Mouse (Mus musculus) thymus, postnatal 14 days (tissue): ENCODE measurements around the gene Tfcp2l1.
"Not testable (repeated sequence)": the region's sequence is repeated elsewhere in the genome, so short reads cannot be mapped to it uniquely, and the experiment has no call there.

Experiments
- DNase-seq: peaks from one replicate; pipeline ENCODE4 v3.0.0; 2021

The Tfcp2l1 gene

DNA sequence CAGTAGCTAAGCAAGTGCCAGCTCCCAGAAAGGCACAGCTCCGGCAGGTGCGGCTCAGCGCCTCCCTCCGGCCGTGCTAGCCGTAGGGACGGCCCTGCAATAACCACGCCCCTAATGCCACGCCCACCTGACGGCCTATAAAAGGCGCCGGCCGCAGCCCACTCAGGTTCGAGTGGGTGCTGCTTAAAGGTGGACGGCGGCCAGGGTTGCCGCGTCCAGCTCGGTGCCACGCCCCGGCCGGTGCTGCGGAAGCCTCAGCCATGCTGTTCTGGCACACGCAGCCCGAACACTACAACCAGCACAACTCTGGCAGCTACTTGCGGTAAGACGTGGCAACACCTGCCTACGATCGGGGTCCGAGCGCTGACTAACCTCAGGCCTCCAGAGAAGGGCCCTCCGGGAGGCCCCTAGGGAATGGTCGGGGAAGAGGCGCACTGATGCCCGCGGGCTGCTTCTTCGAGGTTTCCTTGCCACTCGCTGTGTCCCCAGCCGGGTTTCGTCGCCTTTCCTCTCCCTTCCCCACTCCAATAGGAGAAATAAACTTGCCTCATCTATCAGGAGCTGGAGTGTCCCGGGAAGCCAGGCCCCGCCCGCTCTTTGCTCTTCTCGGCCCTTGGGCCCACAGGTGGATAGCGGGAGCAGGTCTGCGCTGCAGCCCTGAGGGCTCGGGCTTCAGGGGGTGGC is at the start of gene Tfcp2l1:
Gene Tfcp2l1 (plus strand): TSS at position 165 of the 684 bp plus-strand sequence.
- peak; percentile 22 for DNase-seq

- no peak for DNase-seq
Observed at GRCm38 (mm10) chr1:118580174-118580702, 47.5 kb upstream of the Tfcp2l1 start.

- no peak for DNase-seq
Observed at GRCm38 (mm10) chr1:118581179-118581578, 46.6 kb upstream of the Tfcp2l1 start.

GRCm38 (mm10) chr1:118589721-118590120 is 38.0 kb upstream of the Tfcp2l1 start:
- no peak for DNase-seq

DNA sequence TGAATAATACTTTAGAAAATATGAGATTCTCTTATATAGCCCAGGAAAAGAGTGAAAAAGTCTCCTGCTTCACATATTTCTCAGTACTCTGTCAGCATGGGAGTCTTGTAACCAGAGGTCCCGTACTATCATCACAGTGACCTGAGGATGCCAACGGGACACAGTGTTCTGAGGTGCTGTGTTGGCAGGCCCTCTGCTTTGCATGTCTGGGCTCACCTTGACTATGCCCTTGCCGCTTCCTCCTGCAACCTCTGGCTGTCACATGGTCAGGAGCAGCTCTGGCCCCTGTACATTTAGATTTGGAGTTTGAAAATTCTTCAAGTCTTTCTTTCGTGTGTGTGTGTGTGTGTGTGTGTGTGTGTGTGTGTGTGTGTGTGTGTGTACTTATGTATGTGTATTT is 34.8 kb upstream of the Tfcp2l1 start:
- no peak for DNase-seq

DNA sequence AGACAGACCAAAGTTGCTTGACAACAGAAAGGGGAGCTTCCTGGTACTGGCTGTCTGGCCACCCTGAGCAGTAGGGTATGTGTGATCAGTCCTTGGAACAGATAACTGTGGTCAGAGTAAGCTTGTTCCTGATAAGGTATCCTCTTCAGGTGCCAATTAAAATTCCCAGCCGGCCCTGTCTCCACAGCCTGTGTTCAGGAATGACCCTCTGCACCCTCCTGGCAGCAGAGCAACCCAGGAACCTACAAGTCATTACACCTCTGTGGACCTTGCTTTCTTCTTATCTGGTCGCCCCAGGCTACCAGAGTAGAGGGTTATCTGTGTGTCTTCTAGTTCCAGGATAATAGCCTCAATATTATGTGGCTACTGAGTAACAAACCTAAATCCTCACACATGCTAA is 32.4 kb upstream of the Tfcp2l1 start:
- no peak for DNase-seq

- DNase-seq: no peak
Observed at GRCm38 (mm10) chr1:118597475-118598213, 30.1 kb upstream of the Tfcp2l1 start.

DNA sequence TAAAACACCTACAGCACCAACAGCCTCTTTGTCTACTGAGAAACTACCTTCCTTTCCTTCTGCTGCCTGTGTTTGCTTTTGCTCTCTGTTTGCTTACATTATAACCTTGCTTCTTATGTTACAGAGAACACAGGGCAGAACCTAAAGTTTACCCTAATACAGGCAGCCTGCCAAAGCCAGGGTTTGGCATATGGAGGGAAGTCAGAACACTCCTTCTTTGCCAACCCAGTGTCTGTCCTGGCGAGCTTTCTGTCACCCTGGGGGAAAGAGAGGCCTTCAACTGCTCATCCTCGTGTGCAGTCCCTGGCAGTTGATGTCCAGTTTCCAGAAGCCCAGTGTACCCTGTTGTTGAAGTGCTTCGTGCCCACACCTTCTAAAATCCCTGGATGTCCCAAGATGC is 29.4 kb upstream of the Tfcp2l1 start:
- DNase-seq: no peak

DNA sequence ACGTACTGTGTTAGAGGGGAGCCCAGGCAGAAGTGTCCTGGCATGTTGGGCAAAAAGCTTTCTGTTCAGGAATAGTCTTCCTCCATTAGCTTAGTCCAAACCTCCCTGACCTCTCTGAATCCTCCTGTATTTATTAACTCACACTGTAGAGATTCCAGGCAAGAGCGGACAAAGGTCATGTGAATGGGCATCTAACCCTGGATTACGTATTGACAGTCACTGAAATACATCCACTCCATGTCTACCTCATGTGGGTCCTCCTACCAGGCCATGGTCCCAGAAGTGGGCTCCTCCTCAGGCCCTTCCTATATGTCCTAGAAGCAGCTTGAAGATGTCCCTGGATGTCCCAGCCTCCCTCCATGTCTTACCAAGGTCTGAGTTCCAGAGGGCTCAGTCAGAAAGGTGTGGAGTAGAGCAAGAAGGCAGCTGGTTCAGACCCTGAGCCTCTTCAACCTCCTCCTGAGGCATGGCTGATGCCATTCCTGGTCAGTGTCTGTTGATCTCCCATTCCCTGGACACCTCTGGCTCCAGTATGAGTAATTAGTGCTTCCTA is 14.0 kb upstream of the Tfcp2l1 start:
- DNase-seq: no peak

DNA sequence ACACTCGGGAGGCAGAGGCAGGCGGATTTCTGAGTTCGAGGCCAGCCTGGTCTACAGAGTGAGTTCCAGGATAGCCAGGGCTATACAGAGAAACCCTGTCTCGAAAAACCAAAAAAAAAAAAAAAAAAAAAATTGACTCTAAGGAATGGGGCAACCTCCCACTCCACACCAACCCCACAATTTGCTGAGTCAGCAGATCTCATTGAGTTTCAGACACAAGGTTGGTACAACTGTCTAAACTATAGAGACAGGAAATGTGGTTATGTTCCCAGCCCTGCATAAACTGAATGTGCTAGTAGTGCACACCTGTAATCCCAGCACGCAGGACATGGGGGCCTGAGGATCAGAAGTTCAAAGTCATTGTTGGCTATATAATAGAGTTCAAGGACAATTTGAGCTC is 6.7 kb upstream of the Tfcp2l1 start:
- not testable (repeated sequence) for DNase-seq

DNA sequence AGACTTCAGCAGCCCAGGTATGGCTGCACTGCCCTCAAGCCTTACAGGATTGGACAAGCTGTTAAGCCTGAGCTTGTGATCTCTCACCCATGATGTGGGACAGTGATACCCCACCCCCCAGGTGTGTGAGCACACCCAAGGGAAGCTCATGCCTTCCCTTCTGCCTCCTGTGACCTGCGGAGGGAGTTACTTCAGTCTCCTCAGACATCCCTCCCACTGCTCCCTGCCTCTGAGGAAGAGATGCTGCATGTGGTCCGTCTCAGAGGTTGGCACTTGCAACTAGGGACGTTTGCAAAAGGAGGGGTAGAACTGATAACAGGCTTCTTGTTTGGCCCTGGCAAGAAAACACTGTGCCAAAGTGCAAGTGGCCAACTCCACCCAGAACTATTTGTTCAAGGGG is 4.9 kb upstream of the Tfcp2l1 start:
- no peak for DNase-seq

- DNase-seq: no peak
Observed at GRCm38 (mm10) chr1:118625461-118625860, 2.3 kb upstream of the Tfcp2l1 start.

- no peak for DNase-seq
Observed at GRCm38 (mm10) chr1:118625921-118626320, 1.8 kb upstream of the Tfcp2l1 start.

DNA sequence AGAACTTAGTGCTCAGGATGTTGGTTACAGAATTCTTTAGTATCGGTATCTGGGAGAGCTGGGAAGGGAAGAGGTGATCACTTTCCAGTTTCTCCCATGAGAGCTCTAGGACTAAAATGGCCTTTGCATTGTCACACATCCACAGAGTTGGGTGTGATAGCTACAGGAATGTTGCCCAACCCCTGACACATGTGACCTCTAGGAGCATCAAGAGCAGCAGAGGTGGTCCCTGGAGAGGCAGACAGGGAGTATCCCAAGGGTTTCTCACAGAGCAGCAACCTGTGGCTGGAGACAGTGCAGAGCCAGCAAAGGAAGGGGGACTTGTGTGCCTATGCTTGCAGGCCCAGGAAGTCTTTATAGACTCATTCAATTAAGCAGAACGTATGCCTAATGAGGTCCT is 1.3 kb upstream of the Tfcp2l1 start:
- DNase-seq: no peak

DNA sequence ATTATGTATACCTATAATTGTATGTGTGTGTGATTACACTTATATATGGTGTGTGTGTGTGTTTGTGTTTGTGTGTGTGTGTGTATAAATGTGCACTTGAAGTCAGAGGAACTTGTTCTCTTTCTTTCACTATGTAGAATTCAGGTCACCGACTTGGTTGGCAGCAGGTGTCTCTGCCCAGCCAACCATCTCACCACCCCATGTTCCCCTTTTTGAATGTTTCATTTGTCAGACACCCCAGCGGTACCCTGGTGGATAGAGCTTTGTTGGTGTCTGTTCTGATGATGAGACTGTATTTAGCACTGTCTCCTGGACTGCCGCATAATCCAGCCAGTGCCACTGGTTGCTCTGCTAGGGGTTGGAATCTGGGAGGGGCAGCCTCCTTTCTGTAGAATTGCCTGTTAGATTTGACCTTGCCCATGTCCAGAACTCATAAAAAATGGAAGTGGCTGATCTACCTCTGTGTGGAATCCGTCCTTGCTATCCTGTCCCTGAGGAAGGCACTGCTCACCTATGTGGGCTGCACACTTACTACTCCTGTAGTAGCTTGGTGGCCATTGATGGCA is 5.8 kb downstream of the Tfcp2l1 start:
- DNase-seq: no peak

GRCm38 (mm10) chr1:118642296-118642999 is 14.7 kb downstream of the Tfcp2l1 start:
- DNase-seq: no peak

GRCm38 (mm10) chr1:118643138-118643979 is 15.6 kb downstream of the Tfcp2l1 start:
- no peak for DNase-seq

DNA sequence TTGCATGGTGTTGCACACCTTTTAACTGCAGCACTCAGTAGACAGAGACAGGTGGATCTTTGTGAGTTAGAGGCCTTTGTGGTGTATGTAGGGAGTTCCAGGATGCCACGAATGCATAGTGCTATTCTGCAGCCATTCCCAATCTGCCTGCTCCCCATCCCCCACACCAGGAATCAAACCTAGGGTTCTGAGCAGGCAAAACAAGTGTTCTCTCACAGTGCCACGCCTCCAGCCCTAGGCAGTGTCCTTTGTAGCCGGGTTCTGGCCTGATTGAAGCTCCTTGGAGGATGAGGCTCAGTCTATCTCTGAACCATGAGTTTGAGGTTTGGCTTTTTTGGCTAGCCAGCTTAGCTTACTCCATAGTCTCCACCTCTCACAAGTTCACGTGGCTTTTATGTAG is 18.0 kb downstream of the Tfcp2l1 start:
- DNase-seq: no peak

DNA sequence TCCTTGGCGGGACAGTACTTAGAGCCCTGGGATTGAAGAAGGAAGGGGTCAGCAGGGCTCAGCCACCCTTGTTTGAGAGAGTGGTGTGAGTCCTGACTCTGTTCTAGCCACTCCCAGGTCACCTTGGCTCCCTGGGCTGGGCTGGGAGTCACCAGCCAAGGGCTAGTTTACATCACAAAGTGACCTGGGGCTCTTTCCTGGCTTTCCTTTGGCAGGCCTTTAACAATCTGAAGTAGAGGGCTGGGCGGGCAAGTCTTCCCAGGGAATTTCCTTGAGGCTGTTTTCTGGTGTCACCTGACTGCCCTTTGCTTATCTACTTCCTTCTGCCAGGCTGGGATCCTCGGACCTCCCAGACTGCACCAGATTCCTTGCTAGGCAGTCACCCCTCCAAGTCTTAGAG is 20.3 kb downstream of the Tfcp2l1 start:
- DNase-seq: no peak

- DNase-seq: no peak
Observed at GRCm38 (mm10) chr1:118649933-118650770, 22.4 kb downstream of the Tfcp2l1 start.

DNA sequence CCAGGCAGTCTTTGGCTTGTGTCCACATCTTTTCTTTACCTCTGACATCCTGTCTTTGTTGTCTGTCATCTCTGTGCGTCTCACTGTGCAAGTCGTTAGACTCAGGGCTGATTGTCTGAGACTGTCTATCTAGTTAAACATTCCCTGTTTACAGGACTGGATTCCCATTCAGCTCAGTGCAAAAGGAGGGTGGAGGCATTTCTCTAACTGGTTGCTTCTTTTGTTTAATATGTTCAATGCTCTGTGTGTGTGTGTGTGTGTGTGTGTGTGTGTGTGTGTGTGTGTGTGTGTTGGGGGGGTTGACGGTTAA is 23.0 kb downstream of the Tfcp2l1 start:
- no peak for DNase-seq
